Mouse (Mus musculus) ovary, adult 18-20 months (tissue): Measurements from ENCODE around the gene Hbq1b.
"Not testable (repeated sequence)": the region's sequence is repeated elsewhere in the genome, so short reads cannot be mapped to it uniquely, and the experiment has no call there.

Experiments
- DNase-seq: peaks from one replicate; pipeline ENCODE4 v3.0.0; 2022; ENCODE audit warnings: low spot score, mixed read lengths

Hbq1b gene

DNA sequence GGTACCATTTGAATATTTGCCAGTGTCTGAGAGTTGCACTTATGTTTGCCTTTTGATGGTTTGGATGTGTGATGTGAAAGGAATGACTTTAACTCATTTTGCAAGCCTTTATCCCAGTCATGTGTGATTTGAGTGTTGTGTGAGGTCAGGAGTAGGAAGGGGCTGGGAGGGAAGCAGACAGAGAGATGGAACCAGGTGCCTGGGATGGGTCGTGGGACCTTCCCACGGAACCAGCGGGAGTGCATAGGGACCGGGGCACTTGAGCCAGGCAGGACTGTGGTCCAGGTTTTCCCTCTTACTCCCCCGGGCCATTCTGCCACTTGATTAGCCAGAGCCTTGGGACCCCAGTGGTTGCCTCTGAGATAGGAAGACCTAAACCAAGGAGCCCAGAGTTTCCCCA is 18.8 kb upstream of the Hbq1b start:
- DNase-seq: no peak

DNA sequence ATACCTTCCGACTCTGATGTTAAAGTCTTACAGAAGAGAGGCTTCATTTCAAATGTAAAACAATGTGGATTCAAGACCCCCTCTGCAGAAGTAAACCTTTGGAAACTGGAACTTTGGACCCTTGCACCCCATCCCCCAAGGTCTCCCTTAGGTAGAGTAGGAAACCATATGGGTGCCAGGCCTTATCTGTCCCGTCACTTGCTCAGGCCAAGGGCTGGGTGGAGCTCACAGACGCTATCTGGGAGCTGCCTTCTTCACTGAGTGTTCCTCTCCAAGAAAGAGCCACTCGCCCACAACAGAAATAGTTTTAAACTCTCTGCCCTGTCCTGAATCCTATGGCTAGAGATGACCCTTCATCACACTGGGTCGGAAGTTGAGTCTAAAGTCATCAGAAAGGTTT is 17.8 kb upstream of the Hbq1b start:
- no peak for DNase-seq

DNA sequence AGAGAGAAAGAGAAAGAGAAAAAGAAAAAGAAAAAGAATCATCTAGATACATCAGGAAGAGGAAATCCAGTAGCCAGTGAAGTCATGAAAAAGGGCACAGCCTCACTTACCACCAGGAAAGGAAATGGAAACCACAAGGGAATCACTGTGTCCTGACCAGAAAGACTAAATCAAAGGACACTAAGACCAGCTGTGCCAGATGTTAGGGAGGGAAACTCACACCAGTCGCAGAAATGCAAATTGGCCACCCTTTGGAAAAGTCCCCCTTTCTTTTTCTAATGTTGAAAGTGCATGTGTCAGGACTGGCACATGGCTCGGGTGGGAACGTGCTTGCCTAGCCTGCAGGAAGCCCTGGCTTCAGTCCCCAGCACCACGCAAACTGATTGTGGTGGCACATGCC is 15.6 kb upstream of the Hbq1b start:
- no peak for DNase-seq

DNA sequence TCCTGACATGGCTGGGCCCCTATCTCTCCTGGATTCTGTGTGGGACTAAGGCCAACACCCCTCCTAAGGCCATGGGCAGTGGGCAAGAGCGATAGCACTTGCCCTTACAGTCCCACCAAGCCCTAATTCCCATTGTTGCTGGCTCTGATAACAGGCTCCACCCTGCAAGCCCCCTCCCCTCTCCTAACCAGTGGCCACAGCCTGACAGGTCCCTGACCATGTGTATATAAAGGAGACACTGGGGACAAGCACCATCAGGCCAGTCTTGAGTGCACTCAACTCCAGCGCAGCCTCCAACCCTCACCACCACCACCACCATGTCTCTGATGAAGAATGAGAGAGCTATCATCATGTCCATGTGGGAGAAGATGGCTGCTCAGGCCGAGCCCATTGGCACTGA is 10.4 kb upstream of the Hbq1b start, which contains the start of gene Hba-x:
Gene Hba-x, plus strand, starts transcription at position 54 of the 400 bp plus-strand sequence.
- DNase-seq: no peak

DNA sequence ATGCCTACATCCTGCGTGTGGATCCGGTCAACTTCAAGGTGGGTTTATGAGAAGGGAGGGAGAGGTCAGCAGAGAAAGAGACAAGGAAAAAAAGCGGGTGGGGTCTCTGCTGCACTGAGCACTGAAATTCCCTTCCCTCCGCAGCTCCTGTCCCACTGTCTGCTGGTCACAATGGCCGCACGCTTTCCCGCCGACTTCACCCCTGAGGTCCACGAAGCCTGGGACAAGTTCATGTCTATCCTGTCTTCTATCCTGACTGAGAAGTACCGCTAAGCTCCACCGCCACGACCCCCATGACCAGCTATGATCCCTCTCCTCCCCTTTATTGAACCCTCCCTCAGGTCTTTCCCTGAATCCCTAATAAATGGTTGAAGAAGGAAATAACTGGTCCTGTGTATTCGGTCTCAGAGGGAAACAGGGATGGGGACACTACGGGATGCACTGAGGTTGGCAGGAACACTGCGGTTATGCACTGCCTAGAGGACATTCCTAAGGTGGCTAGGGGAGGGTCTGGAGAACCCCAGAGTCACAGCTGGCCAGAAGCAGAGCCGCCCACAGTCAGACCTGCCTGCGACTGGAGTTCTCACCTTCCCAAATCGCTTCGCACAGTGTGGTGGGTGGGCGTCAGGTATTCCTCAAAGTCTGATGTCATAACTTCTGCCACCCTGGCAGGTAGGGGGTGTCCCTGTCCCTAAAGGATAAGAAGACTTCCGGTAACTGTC is 8.9 kb upstream of the Hbq1b start:
- no peak for DNase-seq

DNA sequence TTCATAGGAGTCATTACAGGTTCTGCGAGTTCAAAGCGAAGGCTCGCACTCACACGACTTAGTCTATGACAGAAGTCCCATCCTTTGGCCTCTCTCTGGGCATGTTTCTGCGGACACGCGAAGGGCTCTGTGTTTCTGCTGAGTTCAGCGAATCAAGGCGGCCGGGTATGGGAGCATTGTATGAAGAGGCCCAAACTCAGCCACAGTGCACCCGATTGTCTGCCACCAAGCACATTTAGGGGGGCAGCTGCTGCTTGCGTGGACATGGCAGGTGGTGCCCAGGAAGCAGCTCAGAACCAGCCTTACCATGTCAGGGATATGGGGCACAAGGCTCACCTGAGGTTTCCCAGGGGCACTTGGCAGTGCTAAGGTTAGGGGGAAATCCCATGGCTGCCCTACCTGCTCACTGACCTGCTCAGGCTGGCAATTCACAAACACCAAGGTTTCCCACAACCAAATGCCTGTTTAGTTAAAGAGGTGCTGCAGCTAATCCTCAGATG is 8.3 kb upstream of the Hbq1b start:
- no peak for DNase-seq

DNA sequence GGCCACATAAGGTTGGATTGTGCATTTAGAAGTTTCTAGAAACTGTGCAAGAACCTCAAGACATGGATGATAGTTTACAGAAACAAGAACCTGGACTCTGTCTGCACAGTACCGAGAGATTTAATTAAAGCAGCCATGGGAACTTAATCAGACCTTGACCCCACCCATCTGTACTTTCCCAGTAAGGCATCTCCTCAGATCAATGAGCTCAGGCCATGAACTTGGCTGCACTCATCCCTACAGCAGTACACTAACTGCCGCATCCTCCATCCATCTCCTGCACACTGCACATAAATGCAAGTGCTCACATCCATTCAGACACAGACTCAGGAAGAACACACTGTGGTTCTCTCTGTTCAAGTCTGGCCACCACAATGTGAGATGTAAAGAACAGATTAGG is 6.1 kb upstream of the Hbq1b start:
- no peak for DNase-seq

DNA sequence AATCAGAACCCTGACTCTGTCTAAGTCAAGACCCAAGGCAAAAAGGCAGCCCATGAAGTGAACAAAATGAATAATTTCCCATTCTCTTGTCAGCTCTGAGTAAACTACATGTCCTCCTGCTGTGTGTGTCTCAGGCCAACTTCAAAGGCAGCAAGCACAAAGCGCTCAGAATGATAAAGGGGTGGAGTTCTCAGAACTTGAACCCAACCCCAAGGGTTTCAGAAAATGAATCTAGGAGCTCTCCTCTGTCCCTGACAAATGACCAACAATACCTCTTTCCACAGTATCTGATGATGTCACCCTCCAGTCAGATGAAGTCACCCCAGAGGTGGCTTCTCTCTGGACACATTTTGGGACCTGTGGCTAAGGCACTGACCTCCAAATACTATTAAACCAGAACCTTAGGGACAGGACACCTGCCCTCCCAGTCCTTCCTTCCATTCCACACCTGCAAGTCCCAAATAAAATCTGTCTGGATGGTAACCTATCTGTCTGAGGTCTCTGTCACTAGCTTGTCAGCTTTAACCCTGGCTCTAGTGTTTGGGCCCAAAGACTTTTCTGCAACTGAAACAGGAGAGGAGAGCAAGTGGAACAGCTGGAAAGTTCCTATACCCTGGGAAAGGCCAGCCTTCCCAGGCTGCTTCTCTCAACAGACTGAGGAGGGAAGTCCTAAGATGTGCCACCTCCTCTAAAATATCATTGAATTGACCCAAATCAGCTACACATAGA is 5.2 kb upstream of the Hbq1b start:
- DNase-seq: no peak

DNA sequence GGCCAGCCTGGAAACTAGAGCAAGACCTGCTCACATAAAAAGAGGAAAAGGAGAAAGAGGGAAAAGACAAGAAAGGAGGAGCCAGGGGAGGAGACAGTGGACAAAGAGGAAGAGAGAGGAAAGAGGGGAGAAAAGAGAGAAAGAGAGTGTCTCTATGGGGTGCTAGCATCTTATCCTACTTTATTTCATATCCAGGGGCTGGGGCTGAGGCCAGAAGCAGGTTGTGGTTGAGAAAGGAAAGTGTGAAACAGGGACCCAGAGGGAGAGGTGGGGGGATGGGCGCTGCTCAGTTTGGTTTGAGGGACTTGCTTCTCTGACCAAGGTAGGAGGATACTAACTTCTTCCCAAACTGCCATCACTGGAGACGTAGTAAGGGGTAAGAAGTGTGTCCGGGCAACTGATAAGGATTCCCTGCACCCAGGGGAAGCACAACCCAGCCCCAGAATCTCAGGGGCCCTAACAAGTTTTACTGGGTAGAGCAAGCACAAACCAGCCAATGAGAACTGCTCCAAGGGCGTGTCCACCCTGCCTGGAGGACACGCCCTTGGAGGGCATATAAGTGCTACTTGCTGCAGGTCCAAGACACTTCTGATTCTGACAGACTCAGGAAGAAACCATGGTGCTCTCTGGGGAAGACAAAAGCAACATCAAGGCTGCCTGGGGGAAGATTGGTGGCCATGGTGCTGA is 3.5 kb upstream of the Hbq1b start, which contains the start of gene Hba-a1:
Gene Hba-a1, plus strand, starts transcription at position 421 of the 687 bp plus-strand sequence.
- not testable (repeated sequence) for DNase-seq

DNA sequence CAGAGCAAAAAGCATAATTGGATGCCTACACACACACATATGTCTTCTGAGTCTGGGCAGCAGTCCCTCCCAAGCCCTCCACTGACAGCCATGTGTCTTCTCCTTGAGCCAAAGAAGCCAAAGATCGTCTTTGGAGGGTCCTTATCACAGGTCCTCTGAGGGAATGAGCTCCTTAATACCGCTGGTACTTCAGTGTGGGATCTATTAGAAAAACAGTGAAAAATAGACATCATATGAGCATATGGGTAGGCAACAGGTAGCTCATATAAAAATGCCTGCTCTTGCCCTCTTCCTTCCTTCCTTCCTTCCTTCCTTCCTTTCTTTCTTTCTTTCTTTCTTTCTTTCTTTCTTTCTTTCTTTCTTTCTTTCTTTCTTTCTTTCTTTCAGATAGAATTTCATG is 2.2 kb upstream of the Hbq1b start:
- DNase-seq: not testable (repeated sequence)

DNA sequence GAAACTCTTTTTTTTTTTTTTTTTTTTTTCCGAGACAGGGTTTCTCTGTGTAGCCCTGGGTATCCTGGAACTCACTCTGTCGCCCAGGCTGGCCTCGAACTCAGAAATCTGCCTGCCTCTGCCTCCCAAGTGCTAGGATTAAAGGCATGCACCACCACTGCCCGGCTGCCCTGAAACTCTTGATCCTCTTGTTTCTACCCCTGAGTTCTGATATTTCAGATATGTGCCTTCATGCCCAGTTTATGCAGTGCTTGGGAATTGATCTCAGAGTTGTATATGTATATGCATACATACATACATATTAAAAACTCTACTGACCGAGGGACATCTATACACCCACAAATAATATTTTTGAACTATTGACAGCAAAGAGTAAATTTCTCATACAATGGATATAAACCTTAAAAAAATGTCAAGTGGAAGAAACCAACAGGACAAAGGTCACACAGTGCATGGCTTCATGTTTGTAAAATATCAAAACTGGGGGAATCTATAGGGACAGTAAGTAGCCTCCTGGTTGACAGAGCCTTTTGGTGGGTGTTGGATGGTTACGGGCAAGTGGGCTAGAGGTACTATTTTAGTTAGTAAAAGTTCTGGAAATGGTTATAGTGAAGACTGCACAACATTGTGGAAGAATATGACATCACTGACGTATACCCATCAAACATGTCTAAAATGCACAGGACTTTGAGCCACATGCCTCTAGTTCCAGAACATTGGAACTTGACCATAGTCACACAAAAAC is 1.6 kb upstream of the Hbq1b start:
- no peak for DNase-seq

DNA sequence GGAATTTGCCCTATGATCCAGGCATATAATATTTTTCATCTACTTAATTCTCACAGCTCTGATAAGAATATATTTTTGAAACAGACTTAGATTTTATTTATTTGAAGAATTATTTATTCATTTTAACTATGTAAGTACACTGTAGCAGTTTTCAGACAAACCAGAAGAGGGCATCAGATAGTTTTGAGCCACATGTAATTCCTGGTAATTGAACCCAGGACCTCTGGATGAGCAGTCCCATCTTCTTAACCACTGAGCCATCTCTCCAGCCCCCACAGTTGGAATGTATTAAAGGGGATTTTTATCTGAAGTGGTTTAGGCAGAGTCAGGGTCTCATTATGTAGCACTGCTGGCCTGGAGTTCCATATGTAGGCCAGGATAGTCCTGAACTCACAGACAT is 878 bp upstream of the Hbq1b start:
- not testable (repeated sequence) for DNase-seq

DNA sequence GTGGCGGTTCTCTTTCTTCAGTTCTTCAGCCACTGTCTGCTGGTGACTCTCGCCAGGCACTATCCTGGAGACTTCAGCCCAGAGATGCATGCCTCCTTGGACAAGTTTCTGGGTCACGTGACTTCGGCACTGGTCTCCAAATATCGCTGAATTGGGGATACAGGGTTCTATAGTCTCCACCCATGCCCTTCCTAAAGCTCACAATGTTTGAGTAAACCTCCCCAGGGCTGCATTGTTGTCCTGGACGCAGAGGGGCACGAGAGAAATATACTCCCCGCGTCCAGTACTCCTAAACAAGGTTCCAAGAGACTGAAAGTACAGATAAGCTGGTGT is 694 bp downstream of the Hbq1b start:
- DNase-seq: no peak

DNA sequence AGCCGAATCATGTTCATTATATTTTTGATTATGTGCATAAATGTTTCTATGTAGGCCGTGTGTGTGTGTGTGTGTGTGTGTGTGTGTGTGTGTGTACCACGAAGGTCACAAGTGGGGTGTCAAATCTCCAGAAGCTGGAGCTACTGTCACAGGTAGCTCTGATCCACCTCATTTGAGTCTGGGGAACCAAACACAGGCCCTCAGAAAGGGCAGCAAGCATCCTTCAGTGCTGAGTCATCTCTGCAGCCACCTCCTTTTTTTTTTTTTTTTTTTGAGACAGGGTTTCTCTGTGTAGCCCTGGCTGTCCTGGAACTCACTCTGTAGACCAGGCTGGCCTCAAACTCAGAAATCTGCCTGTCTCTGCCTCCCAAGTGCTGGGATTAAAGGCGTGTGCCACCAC is 6.1 kb downstream of the Hbq1b start:
- DNase-seq: not testable (repeated sequence)

DNA sequence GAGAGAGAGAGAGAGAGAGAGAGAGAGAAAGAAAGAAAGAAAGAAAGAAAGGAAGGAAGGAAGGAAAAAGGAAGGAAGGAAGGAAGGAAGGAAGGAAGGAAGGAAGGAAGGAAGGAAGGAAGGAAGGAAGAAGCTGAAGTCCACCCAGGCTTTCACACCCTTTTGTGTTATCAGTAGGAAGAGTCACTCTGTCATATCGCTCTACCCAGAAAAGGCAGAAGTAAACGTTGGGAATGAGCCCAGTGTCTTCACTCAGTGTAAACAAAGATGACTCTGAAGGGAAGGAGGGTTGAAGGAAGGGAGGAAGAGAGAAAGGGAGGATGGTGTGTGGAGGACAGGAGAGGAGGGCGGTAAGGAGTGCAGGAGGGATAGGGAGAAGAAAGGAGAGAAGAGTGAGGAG is 6.7 kb downstream of the Hbq1b start:
- DNase-seq: not testable (repeated sequence)

DNA sequence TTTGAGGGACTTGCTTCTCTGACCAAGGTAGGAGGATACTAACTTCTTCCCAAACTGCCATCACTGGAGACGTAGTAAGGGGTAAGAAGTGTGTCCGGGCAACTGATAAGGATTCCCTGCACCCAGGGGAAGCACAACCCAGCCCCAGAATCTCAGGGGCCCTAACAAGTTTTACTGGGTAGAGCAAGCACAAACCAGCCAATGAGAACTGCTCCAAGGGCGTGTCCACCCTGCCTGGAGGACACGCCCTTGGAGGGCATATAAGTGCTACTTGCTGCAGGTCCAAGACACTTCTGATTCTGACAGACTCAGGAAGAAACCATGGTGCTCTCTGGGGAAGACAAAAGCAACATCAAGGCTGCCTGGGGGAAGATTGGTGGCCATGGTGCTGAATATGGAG is 9.4 kb downstream of the Hbq1b start, which contains the start of gene Hba-a2:
Gene Hba-a2, plus strand, starts transcription at position 287 of the 400 bp plus-strand sequence.
- DNase-seq: not testable (repeated sequence)

DNA sequence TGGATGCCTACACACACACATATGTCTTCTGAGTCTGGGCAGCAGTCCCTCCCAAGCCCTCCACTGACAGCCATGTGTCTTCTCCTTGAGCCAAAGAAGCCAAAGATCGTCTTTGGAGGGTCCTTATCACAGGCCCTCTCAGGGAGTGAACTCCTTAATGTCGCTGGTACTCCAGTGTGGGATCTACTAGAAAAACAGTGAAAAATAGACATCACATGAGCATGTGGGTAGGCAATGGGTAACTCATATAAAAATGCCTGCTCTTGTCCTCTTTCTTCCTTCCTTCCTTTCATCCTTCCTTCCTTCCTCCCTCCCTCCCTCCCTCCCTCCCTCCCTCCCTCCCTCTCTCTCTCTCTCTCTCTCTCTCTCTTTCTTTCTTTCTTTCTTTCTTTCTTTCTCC is 10.7 kb downstream of the Hbq1b start:
- DNase-seq: not testable (repeated sequence)

DNA sequence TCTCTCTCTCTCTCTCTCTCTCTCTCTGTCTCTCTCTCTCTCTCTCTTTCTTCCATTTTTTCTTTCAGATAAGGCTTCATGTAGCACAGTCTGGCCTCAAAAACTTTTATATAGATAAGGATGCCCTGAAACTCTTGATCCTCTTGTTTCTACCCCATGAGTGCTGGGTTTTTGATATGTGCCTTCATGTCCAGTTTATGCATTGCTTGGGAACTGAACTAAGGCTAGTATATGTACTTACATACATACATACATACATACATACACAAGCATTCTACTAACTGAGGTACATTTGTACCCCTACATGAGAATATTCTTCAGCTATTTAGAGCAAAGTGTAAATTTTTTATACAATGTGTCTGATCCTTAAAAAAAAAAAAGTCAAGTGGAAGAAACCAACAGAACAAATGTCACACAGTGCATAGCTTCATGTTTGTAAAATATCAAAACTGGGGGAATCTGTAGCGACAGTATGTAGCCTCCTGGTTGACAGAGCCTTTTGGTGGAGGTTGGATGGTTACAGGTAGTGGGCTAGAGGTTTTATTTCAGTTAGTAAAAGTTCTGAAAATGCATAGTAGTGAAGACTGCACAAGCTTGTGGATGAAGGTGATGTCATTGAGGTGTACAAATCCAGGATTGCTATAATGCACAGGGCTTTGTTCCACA is 11.2 kb downstream of the Hbq1b start:
- no peak for DNase-seq

DNA sequence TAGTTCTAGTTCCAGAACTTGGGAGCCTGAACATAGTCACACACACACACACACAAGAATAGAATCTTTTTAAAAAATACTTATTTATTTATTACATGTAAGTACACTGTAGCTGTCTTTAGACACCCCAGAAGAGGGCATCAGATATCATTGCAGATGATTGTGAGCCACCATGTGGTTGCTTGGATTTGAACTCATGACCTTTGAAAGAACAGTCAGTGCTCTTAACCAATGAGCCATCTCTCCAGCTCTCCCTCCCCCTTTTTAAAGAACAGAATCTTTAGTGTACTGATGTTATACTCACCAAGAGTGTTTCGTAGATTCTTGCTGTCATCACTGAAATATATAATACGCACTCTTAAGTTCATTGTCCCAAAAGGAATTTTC is 11.8 kb downstream of the Hbq1b start:
- DNase-seq: no peak

DNA sequence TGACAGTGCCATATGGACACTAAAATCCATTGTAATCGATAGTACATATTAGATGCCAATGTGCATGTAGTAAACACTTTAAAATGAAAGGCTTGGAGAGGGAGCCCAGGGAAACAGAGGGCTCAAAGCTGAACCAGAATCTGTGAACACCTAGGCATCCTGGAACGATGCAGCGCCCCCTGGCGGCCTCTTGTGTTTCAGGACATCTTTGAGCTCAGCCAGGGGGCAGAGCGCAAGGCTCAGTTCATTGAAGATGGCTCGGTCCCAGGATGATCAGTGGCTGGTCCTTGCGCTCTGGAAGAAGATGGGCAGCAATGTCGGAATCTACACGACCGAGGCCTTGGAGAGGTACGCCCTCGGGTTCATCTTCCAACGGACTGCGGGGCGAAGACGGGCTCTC is 13.1 kb downstream of the Hbq1b start, which contains the start of gene Hbq1a:
Gene Hbq1a, plus strand, starts transcription at position 205 of the 400 bp plus-strand sequence.
- DNase-seq: not testable (repeated sequence)
